Mouse (Mus musculus) CD4-positive, CD25-positive, alpha-beta regulatory T cell, adult 2 months (primary cell): ENCODE data around the gene Syn3.
"Not testable (repeated sequence)": the region's sequence is repeated elsewhere in the genome, so short reads cannot be mapped to it uniquely, and the experiment has no call there.

Experiments used
- DNase-seq: peaks from one replicate; pipeline ENCODE4 v3.0.0-alpha.2; 2012; ENCODE audit warnings: low read depth, low spot score

Syn3 gene

GRCm38 (mm10) chr10:86468612-86469546 lies 29.8 kb downstream of the Syn3 start:
- no peak for DNase-seq

GRCm38 (mm10) chr10:86463538-86464199 lies 35.0 kb downstream of the Syn3 start:
- peak; percentile 63 for DNase-seq

- DNase-seq, result no peak
These were observed 39.1 kb downstream of the Syn3 start for GRCm38 (mm10) chr10:86459643-86460042.

- DNase-seq, result no peak
These were observed 41.0 kb downstream of the Syn3 start for GRCm38 (mm10) chr10:86457665-86458209.

- no peak for DNase-seq
These were observed 41.5 kb downstream of the Syn3 start for GRCm38 (mm10) chr10:86457195-86457594.

- no peak for DNase-seq
These were observed 43.2 kb downstream of the Syn3 start for GRCm38 (mm10) chr10:86455296-86456055.

GRCm38 (mm10) chr10:86452326-86452995 lies 46.2 kb downstream of the Syn3 start:
- DNase-seq, result peak; percentile 40

- DNase-seq, result no peak
These were observed 47.4 kb downstream of the Syn3 start for GRCm38 (mm10) chr10:86451294-86451693.

GRCm38 (mm10) chr10:86446649-86447048 lies 52.0 kb downstream of the Syn3 start:
- DNase-seq, result no peak

GRCm38 (mm10) chr10:86445207-86445606 lies 53.5 kb downstream of the Syn3 start:
- no peak for DNase-seq

GRCm38 (mm10) chr10:86444665-86445064 lies 54.0 kb downstream of the Syn3 start:
- DNase-seq, result no peak

GRCm38 (mm10) chr10:86441765-86442164 lies 56.9 kb downstream of the Syn3 start:
- no peak for DNase-seq

- DNase-seq, result no peak
These were observed 59.1 kb downstream of the Syn3 start for GRCm38 (mm10) chr10:86439640-86440039.

- DNase-seq, result no peak
These were observed 61.4 kb downstream of the Syn3 start for GRCm38 (mm10) chr10:86437294-86437693.

GRCm38 (mm10) chr10:86435006-86435405 lies 63.7 kb downstream of the Syn3 start:
- DNase-seq, result not testable (repeated sequence)

- DNase-seq, result no peak
These were observed 69.0 kb downstream of the Syn3 start for GRCm38 (mm10) chr10:86429651-86430050.

GRCm38 (mm10) chr10:86427956-86428355 lies 70.7 kb downstream of the Syn3 start:
- DNase-seq, result no peak

- no peak for DNase-seq
These were observed 72.8 kb downstream of the Syn3 start for GRCm38 (mm10) chr10:86425690-86426530.

GRCm38 (mm10) chr10:86421731-86422370 lies 76.8 kb downstream of the Syn3 start:
- DNase-seq, result no peak

- no peak for DNase-seq
These were observed 79.8 kb downstream of the Syn3 start for GRCm38 (mm10) chr10:86418931-86419330.
